Mouse (Mus musculus) c-Kit-positive CD71-positive TER-119-negative erythroid progenitor cells, embryonic 14.5 days (primary cell): ENCODE results near the gene Apol10b.
"Not testable (repeated sequence)": the region's sequence is repeated elsewhere in the genome, so short reads cannot be mapped to it uniquely, and the experiment has no call there.

ENCODE experiments used
- DNase-seq: peaks from one replicate; pipeline ENCODE4 v3.0.0-alpha.2; 2013; ENCODE audit warnings: low read depth

The Apol10b gene

GRCm38 (mm10) chr15:77595961-77596360 lies at the start of gene Apol10b:
TSS of gene Apol10b (minus strand) at chr15:77596125.
- DNase-seq, result no peak

GRCm38 (mm10) chr15:77643176-77643575 lies 47.3 kb upstream of the Apol10b start, which contains the start of gene Apol11b:
TSS of gene Apol11b (minus strand) at chr15:77643286.
- DNase-seq, result not testable (repeated sequence)

GRCm38 (mm10) chr15:77629822-77630221 lies 33.9 kb upstream of the Apol10b start:
- DNase-seq, result not testable (repeated sequence)

- not testable (repeated sequence) for DNase-seq
Observed at GRCm38 (mm10) chr15:77628647-77629046, 32.7 kb upstream of the Apol10b start.

GRCm38 (mm10) chr15:77626471-77626870 lies 30.5 kb upstream of the Apol10b start:
- not testable (repeated sequence) for DNase-seq

- no peak for DNase-seq
Observed at GRCm38 (mm10) chr15:77624710-77625109, 28.8 kb upstream of the Apol10b start.

GRCm38 (mm10) chr15:77606069-77606468 lies 10.1 kb upstream of the Apol10b start:
- DNase-seq, result no peak

GRCm38 (mm10) chr15:77598958-77599357 lies 3.0 kb upstream of the Apol10b start, which contains the start of gene Gm36245:
TSS of gene Gm36245 (plus strand) at chr15:77599258.
- no peak for DNase-seq

- DNase-seq, result no peak
Observed at GRCm38 (mm10) chr15:77598429-77598828, 2.5 kb upstream of the Apol10b start.

- no peak for DNase-seq
Observed at GRCm38 (mm10) chr15:77593557-77593956, 2.4 kb downstream of the Apol10b start.

GRCm38 (mm10) chr15:77590881-77591280 lies 5.0 kb downstream of the Apol10b start:
- no peak for DNase-seq

GRCm38 (mm10) chr15:77588981-77589380 lies 6.9 kb downstream of the Apol10b start:
- DNase-seq, result no peak

GRCm38 (mm10) chr15:77587026-77587425 lies 8.9 kb downstream of the Apol10b start:
- DNase-seq, result no peak

- DNase-seq, result no peak
Observed at GRCm38 (mm10) chr15:77581681-77582080, 14.2 kb downstream of the Apol10b start.

GRCm38 (mm10) chr15:77579311-77579710 lies 16.6 kb downstream of the Apol10b start:
- no peak for DNase-seq

GRCm38 (mm10) chr15:77578801-77579200 lies 17.1 kb downstream of the Apol10b start:
- no peak for DNase-seq

- no peak for DNase-seq
Observed at GRCm38 (mm10) chr15:77563219-77563618, 32.7 kb downstream of the Apol10b start.

- DNase-seq, result no peak
Observed at GRCm38 (mm10) chr15:77561792-77562191, 34.1 kb downstream of the Apol10b start, which contains the start of gene 1700025B11Rik. TSS of gene 1700025B11Rik (minus strand) at chr15:77561892.

GRCm38 (mm10) chr15:77539221-77539620 lies 56.7 kb downstream of the Apol10b start:
- DNase-seq, result not testable (repeated sequence)
